Mouse (Mus musculus) frontal cortex, adult (tissue): ENCODE measurements around the gene Ugt1a8.

Source experiments
- ATAC-seq: cut with Nextera tagmentation; 2 replicates; pipeline ENCODE4 v1.9.2; 2017; ENCODE audit warnings: mild to moderate bottlenecking, moderate library complexity, mixed read lengths; ENCODE audit not compliant: low TSS enrichment

The Ugt1a8 gene

DNA sequence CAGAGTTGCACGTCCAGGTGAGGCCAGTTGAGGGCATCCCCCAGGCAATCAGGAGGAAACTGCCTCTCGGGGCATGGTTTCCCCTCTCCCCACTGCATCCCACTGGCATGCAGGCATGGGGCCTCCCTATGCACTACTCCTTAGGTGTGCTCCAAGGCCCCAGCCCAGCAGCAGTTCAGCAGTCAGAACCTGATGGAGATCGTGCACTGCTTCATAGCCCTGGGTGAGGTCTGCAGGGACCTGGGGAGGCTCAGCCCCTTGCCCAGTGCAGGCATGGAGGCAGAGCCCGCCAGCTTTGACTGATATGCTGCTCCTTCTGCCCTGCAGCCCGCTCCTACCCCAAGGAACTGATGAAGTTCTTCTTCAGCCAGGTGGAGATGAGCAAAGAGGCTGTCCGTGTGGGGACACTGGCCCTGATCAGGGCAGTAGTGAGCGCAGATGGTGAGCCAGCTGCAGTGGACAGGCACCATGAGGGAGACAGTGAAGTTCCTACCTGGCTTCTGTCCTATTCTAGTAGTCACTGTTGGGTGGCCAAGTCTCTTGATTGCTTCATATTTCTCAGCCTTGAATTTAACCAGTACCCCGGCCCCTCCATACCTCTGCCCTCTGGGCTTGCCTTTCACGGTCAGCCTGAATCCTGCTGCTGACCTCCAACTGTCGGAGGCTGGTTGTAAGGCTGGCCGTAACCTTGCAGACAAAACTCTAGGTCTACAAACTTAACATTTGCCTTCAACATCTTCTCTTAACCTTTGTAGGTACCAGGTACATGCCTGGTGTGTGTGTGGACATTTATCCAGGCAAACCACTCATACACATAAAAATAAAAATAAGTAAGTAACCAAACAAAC lies 147.7 kb downstream of the Ugt1a8 start:
- ATAC-seq = no peak

DNA sequence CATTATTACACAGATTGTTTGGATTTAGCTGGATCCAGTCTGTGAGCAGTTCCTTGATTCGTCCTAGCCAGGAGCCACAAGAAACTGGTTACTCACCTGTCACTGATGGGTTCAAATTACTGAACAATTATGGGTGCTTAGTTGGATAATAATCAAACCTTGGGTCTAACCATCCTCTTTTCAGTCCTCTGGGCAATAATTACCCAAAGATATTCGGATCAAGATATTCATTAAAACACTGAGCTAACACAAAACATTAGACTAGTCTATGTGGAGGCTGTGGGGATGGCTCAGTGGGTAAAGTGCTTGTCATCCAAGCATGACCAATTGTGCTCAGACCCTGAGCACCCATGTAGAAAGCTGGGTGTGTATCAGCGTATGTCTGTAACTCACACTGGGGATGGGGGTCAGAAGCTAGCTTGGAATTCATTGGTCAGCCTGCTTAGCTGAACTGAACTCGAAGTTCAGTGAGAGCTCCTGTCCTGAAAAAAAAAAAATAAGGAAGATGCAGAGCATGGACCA lies 148.3 kb downstream of the Ugt1a8 start:
- ATAC-seq = no peak

DNA sequence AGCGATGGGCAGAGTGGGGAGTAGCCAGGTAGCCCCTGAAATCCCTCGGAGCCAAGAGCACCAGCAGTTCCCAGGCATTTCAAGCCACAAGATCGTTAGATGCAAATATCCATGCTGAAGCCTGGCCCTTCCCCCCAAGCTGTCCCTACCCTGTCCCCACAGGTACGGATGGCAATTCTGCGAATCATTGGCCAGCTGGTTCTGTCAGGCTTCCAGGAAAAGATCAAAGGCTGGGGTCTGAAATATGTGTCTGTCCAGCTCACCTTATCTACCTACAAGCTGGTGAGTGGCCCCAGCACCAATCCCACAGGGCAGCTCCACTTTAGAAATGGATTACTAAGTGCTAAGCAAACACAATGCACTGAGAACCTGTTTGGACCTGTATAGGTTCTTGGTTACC lies 149.7 kb downstream of the Ugt1a8 start:
- no peak for ATAC-seq

DNA sequence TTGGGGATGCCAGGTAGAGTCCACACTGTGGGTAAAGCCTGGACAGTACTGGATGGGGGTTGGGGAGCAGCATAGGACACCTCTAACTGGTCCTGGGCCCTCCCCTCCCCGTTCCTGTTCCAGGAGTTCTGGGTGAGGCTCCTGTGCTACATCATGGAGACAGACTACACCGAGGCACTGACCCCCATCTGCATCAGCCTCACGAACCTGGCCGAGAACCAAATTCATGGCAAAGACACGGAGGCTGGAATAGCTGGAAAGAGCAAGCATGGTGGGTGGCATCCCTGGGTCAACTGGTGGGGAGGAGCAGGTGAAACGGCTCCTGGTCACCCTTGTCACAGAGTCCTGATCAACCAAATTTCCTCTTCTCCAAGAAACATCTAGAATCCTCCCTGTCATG lies 151.2 kb downstream of the Ugt1a8 start:
- no peak for ATAC-seq

DNA sequence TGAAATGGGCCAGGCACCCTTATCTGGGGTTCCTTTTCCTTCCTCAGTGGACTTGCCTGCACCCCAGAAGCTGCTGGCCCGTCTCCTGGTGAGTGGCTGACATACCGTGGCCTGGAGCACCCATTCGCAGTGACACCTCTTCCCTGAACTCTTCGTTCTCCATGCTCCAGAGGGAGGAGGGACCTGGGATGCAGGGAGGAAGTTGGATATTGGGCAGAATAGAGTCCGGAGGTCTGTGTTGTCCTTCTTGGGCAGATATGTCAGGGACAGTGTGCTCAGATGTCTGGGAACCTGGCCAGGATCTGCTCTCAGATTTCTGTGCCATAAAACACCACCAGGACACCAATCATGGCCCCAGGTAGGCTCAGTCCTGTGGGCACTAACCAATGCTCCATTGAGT lies 152.5 kb downstream of the Ugt1a8 start:
- ATAC-seq = no peak

DNA sequence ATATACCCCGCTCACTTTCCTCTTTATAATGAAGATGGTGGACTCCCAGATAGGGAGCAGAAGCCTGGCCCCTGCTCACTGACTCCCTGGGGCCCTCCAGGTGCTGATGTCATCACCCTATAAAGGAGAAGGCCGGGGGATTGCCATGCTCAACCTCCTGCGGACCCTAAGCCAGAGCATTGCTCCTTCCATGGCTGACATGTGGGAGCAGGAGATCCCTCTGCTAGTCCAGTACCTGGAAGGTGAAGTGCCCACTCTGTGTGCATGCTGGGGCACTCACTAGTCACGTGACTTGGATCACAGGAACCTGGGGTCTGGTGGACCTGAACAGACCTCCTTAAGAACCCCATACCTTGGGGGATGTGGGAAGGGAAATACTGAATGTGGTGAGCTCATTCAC lies 153.0 kb downstream of the Ugt1a8 start:
- ATAC-seq = no peak

DNA sequence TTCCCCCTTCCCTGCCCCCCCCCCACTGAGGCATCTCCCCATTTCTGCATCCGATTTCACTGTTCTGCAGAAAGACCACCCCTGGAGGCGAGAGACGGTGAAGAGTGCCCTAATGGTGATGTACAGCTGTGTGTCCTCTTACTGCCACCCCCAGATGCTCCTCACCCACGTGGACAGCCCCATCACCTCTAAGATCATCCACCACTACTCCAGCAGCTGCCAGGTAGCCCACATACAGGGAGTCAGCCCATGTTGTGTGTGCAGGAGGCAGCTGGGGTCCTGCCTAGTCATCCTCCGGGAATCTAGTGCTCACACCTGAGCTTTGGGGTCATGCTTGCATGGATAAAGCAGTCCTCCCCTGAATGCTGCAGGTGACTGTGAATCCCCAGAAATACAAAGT lies 156.2 kb downstream of the Ugt1a8 start:
- no peak for ATAC-seq

DNA sequence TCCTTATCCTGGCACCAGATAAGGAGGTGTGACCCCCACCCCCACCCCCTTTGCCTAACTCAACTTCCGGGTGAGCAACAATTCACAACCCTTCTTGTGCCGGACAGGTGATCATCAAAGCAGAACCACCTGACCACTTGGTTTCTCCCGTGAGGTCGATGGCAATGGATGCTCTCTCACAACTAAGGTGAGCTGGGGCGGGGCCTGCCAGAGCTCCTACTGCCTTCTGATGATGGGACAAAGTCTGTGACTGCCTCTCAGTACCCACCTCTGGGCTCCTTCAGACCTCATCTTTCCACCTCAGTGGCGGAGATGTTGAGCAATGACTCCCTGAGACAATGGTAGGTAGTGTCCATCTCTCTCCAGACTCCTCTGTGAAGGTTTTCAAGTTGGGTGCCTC lies 158.3 kb downstream of the Ugt1a8 start:
- no peak for ATAC-seq

DNA sequence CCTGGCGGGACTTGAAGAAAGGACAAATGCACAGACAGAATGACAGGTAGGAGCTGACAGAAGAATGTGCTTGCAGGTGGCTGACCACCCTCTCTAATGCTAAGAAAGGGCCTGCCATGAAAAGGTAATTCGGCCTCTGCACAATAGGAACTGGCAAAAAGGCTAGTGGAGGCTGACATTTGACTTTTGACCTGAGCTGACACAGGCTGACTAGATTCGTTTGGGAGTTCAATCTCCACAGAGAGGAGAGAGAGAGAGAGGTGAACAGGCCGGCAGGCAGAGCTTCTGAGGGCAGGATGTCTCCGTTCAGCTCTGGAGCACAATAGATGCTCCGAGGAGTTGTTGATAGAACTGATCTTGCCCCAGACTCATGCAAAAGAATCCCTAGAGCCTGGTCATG lies 158.8 kb downstream of the Ugt1a8 start:
- no peak for ATAC-seq

DNA sequence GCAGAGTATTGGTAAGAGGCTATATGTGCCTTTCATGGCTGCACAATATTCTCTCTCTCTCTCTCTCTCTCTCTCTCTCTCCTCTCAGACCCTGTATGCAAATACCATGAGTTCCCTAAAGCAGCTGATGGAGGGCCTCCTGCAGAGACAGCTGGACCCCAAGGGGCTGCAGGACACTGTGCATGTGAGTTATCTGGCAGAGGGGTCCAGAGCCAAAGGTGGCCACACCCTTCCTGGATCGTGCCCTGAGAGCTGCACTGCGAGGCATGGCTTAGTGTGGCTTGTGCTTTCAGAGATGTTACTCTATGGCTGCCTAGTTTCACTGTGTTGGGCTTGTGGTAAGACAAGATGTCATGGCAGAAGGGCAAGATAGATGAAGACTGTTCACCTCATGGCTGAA lies 160.0 kb downstream of the Ugt1a8 start:
- no peak for ATAC-seq

DNA sequence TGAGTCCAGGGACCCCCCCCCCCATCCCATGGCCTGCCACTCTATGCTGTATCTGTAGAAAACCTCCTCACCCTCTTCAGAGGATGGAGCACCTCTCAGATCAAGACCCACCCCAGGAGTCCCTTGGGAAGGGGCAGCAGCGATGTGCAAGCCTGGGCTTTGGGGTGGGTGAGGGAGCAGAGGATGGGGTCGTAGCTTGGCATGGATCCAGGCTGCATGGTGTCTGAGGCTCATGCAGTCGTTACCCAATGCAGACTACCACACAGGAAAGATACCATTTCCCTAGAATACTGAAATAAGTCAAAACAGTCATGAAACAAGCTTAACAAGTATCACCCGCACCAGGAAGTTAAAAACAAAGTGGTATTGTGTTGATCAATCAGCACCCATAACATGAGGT lies 161.0 kb downstream of the Ugt1a8 start:
- no peak for ATAC-seq

DNA sequence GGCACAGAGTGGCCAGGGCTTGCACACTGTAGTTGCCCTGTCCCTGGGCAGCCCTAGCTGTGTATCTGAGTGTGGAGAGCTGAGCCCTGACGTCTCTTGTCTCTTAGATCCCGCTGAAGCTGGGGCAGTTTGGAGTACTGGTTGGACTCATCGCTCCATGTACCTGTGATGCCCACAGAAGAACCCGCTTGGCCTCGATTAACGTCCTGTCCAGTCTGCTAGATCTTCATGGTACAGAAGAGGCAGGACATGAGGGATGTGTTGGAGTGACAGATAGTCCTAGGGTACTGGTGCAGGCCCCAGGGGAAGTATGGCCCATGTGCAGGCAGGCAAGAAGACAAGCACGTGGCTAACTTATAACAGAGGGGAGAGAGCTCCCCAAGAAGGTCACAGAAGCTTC lies 162.0 kb downstream of the Ugt1a8 start:
- ATAC-seq = no peak

DNA sequence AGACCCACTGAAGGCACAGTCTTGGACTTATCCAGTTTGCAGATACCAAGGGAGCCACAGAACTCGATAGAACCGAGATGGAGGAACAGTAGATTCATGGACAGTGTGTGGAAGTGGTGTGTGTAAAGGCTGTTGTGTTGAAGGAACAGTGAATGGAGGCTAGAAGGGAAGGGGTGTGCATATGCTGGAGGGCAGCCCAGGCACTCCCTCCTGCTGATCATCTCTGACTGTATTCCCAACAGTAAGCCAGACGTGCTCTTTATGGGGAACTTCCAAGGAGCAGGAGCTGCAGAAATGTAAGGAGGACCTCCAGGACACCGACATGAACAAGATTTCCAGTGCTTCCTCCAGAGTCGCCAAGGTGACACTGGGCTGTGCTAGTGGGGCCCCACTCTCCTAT lies 162.4 kb downstream of the Ugt1a8 start:
- ATAC-seq = no peak

DNA sequence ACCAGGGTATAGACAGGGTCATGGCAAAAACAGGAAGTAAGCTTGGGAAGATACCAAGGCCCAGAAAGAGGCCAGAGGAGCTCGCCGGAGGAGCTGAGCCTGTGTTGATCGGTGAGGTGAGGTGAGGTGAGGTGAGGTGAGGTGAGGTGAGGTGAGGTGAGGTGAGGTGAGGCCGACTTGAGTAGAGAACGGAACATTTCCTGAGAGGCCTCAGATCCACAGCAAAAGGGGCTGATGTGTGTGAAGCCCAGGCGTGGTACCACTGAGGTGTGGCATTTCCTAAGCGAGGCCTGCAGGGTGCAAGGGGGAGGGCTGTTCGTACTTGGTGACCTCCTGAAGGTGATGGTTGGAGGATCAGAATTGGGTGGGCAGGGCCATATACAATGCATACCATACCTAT lies 165.5 kb downstream of the Ugt1a8 start:
- no peak for ATAC-seq

DNA sequence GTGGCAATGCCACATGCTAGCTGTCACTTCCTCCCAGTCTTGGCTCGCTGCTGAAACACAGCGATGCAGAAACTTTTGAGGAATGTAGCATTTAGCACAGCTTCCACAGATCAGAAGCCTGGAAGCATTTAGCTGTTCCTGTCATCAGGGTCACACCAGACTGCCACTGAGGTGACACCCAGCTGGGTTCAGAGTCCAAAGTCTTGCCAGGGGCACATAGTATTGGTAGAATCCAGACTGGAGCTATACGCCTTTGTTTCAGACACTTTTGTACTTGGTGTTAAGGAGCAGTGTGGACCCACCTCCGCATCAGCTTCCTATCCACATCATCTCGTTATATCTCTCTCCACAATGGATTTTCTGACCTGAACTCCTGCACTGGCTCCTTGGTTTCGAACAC lies 165.9 kb downstream of the Ugt1a8 start:
- ATAC-seq = no peak

DNA sequence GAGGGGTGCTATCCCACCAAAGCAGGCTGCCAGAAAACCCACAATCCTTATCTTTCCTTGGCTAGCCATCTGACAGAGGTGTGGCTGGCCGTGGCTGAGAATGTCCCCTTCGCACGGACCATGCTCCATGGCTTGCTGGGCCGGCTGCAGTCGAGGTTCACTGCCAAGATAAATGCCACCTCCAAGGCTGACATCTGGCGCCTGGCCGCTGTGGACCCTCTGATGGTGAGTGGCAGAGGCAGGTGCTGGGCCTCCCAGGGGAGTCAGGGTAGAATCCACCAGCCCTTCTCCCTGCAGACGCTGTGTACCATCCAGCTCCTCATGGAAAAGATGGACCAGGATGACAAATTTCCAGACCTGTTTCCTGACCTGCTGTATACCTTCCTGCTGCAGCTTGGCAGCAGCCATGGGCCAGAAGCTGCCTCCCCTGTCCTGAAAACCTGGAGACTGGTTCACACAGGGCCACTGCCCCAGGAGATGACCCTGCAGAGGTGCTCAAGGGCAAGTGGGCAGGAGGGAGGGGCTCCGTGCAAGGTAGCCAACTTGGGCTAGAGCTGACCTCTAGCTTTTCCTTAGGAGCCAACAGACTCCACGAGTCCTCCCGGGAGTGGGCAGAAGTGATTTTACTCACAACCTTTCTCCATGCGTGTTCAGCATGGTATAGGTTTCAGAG lies 167.3 kb downstream of the Ugt1a8 start:
- no peak for ATAC-seq

DNA sequence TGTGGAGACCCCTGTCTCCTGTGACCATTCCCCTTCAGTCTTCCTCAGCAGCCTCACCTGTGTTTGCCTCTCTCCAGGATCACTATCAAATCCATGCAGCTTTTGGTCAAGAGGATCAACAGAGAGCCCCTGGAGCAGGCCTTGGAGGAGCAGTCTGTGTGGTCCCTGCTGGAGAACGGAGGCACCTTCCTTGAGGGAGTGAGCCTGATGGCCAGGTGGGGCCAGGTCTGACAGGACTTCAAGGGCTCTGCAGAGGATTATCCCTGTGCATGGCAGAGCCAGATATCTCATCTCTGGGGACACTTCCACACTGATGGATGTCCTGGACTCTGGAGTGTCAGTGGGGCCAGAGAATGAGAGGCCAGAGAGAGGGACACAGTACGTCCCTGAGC lies 167.8 kb downstream of the Ugt1a8 start:
- no peak for ATAC-seq

DNA sequence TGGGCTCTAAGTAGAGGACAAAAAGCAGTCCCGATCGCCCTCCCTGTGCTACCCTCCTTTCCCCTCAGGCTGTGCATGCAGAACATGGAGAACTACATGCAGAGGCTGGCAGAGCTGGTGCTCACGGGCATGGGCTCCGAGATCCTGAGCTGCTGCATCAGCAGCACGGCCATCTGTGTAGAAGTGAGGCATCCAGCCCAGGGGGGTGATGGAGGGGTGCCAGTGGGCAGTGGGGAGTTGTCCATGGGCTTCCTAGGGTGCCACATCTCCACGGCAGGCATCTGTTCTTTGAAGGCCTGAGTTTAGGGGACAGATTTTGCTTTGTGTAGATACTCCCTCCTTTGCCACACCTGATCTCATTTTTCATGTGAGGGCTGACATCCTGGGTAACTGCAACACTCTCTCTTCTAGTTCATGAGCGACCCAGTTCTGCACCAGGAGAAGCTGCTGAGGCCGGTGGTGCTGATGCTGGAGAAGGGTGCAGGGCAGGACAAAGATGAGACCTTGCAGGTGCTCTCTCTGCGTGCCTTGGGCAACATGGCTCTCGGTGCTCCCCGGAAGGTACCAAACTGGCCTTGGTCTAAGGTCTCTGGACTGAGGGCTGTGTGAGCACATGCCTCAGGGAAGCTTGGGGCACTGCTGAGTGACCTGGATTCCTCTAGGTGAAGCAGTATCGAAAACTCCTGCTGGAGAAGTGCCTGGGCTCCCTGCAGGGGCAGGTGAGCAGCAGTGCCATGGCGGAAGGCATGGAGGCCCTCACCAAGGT lies 168.6 kb downstream of the Ugt1a8 start:
- ATAC-seq = no peak; the same call in 1 of the 2 replicates

DNA sequence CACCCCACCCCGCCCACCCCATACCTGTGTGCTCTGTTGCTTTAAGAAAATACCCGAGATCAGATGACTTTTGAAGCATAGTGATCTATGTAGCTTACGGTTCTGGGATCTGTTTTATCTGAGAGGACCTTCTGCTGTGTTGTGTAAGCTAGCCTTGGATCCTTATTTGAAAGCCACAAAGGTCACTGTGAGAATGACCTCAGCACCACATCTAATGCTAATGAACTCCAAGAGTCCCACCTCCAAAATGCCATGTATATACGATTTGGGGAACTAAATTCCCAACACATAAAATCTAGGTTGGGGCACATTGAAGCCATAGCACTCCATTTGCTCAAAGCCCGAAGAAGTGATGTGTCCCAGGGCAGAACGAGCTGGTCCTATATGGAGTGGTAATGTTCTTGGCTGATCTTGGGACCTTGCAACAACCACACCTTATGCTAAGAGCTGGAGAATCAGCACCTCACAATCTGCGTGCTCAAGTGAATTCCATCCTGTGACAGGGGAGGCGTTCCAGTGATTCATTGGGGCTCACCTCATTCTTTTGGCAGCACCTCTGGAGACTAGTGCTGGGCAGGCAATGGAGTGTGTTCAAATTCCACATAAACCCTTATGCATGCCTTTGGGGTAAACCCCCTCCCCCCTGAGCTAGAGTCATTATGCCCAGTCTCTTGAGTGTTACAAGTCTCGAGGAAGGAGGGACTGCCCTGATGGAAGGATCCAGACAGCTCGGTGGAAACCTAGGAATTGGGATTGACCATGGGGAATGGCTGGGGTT lies 169.5 kb downstream of the Ugt1a8 start:
- ATAC-seq = no peak

DNA sequence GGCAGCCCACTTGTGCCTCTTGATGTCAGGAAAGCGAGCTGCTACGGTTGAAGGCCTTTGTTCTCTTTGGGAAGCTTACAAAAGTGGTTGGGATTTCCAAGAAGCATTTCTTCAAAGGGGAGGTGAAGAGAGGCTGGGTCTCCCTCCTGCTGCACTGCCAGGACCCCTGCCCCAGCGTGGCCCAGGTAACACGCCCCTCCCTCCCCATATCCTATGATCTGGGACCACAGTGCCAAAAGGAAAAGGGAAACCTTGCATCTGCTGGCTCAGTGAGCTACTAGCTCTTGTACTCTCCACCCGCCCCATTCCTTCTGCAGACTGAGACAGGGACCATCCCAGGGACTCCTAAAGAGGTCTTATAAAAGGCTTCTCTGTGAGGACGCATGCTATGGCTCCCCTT lies 170.1 kb downstream of the Ugt1a8 start:
- ATAC-seq = no peak

DNA sequence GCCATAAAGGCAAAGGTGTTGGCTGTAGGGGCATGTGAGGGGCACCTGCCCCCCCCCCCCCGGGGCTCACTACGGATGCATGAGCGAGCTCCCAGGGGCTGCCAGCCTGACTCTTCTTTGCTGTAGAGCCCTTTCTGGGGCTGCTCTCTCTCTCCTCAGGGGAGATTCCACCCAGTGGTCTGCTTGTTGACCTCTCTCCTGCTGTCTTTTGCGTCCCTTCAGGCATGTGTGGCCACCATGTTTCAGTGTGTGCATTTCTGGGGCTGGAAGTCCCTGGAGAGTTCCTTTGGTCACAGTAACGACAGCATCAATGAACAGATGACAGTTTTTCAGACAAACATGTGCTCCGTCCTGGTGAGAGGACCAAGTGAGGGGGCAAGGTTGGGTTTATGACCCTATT lies 170.7 kb downstream of the Ugt1a8 start:
- ATAC-seq = no peak
